Mouse (Mus musculus) embryonic fibroblast, embryonic 13.5 days (primary cell): ENCODE results near the gene Spin1.

Source experiments
- CTCF ChIP-seq: IDR thresholded peaks from 2 replicates; pipeline ENCODE4 v1.5.1; 2011; ENCODE audit warnings: mild to moderate bottlenecking, control low read depth, low read length, moderate library complexity, borderline replicate concordance; ENCODE audit not compliant: insufficient read depth
- POLR2A ChIP-seq: IDR thresholded peaks from 2 replicates; pipeline ENCODE4 v1.6.1; 2011; ENCODE audit warnings: low read depth, mild to moderate bottlenecking, control low read depth, low read length, moderate library complexity

DNA sequence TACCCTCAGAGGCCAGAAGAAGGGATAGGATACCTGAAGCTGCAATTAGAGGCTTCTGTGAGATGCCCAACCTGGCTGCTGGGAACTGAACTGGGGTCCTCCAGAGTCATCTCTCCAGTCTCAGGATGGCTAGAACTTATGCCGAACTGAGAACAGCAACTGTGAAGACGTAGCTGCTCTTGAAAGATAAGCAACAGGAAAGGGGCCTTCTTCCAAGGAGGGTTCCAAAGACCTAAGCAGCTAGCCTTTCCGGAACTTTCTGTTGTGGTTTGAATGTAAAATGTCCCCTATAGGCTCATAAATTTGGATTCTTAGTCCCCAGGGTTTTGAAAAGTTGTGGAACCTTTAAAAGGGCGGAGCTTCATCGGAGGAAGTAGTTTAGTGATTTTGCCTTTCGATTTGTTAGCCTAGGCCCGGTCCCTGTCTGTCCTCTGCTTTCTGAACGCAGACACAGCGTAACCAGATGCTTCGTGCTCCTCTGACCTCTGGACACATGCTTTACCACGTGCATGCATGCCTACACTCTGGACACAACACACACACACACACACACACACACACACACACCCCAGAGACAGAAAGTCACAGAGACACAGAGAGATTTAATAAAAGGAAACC is 29.5 kb upstream of the Spin1 start:
- TF ChIP-seq CTCF (no peak), POLR2A (no peak)
